Mouse (Mus musculus): ENCODE results near the gene Grin2b. TPM values are rescaled to one million over a fixed set of nuclear protein-coding genes. Genes with fewer than 3 reads are reported as not detected.

The Grin2b gene
- total RNA-seq, 2 experiments from 2014 or later, result 0.65 to 1.1 TPM

- DNase-seq (ENCODE audit: low spot score in 2 of 2), result no peak
Observed at GRCm38 (mm10) chr6:136105221-136105620, 68.1 kb downstream of the Grin2b start.

GRCm38 (mm10) chr6:136100241-136100640 is 73.1 kb downstream of the Grin2b start:
- DNase-seq (ENCODE audit: low spot score in 2 of 2), result no peak

GRCm38 (mm10) chr6:136096269-136096668 is 77.0 kb downstream of the Grin2b start:
- no peak for DNase-seq (ENCODE audit: low spot score in 2 of 2)

- no peak for DNase-seq (ENCODE audit: low spot score in 2 of 2)
Observed at GRCm38 (mm10) chr6:136079991-136080734, 93.1 kb downstream of the Grin2b start.

GRCm38 (mm10) chr6:136072326-136073054 is 100.8 kb downstream of the Grin2b start:
- no peak for DNase-seq (ENCODE audit: low spot score in 2 of 2)

- DNase-seq (ENCODE audit: low spot score in 2 of 2), result no peak
Observed at GRCm38 (mm10) chr6:136070101-136070500, 103.2 kb downstream of the Grin2b start.

- DNase-seq (ENCODE audit: low spot score in 2 of 2), result no peak
Observed at GRCm38 (mm10) chr6:136053346-136053745, 120.0 kb downstream of the Grin2b start.

GRCm38 (mm10) chr6:136050346-136050745 is 123.0 kb downstream of the Grin2b start:
- no peak for DNase-seq (ENCODE audit: low spot score in 2 of 2)

- no peak for DNase-seq (ENCODE audit: low spot score in 2 of 2)
Observed at GRCm38 (mm10) chr6:136048084-136048483, 125.2 kb downstream of the Grin2b start.

GRCm38 (mm10) chr6:136046091-136046490 is 127.2 kb downstream of the Grin2b start:
- DNase-seq (ENCODE audit: low spot score in 2 of 2), result no peak

GRCm38 (mm10) chr6:136044461-136044860 is 128.8 kb downstream of the Grin2b start:
- no peak for DNase-seq (ENCODE audit: low spot score in 2 of 2)

GRCm38 (mm10) chr6:136042375-136042774 is 130.9 kb downstream of the Grin2b start:
- no peak for DNase-seq (ENCODE audit: low spot score in 2 of 2)

- no peak for DNase-seq (ENCODE audit: low spot score in 2 of 2)
Observed at GRCm38 (mm10) chr6:136041821-136042220, 131.5 kb downstream of the Grin2b start.

- no peak for DNase-seq (ENCODE audit: low spot score in 2 of 2)
Observed at GRCm38 (mm10) chr6:136040931-136041330, 132.4 kb downstream of the Grin2b start.

- no peak for DNase-seq (ENCODE audit: low spot score in 2 of 2)
Observed at GRCm38 (mm10) chr6:136029235-136029939, 143.9 kb downstream of the Grin2b start.

GRCm38 (mm10) chr6:136026936-136027335 is 146.4 kb downstream of the Grin2b start:
- DNase-seq (ENCODE audit: low spot score in 2 of 2), result no peak

GRCm38 (mm10) chr6:136025801-136026200 is 147.5 kb downstream of the Grin2b start:
- DNase-seq (ENCODE audit: low spot score in 2 of 2), result no peak

- DNase-seq (ENCODE audit: low spot score in 2 of 2), result no peak
Observed at GRCm38 (mm10) chr6:136020460-136020859, 152.9 kb downstream of the Grin2b start.

- DNase-seq (ENCODE audit: low spot score in 2 of 2), result no peak
Observed at GRCm38 (mm10) chr6:136018962-136019361, 154.3 kb downstream of the Grin2b start.

GRCm38 (mm10) chr6:136013556-136014380 is 159.5 kb downstream of the Grin2b start:
- DNase-seq (ENCODE audit: low spot score in 2 of 2), result no peak

GRCm38 (mm10) chr6:136011533-136011932 is 161.8 kb downstream of the Grin2b start:
- DNase-seq (ENCODE audit: low spot score in 2 of 2), result no peak

Data from gastrocnemius, postnatal 4 days (tissue).